Mouse (Mus musculus): Measurements from ENCODE around the gene March8. TPM values are rescaled to one million over a fixed set of nuclear protein-coding genes. Genes with fewer than 3 reads are reported as not detected.

Gene March8
- polyA plus RNA-seq (2014; fragmentation: Illumina TruSeq; extraction: RNeasy Lipid Tissue Mini Kit (QIAGEN cat#74804); ENCODE audit: low read depth, low replicate concordance) = 141 TPM

DNA sequence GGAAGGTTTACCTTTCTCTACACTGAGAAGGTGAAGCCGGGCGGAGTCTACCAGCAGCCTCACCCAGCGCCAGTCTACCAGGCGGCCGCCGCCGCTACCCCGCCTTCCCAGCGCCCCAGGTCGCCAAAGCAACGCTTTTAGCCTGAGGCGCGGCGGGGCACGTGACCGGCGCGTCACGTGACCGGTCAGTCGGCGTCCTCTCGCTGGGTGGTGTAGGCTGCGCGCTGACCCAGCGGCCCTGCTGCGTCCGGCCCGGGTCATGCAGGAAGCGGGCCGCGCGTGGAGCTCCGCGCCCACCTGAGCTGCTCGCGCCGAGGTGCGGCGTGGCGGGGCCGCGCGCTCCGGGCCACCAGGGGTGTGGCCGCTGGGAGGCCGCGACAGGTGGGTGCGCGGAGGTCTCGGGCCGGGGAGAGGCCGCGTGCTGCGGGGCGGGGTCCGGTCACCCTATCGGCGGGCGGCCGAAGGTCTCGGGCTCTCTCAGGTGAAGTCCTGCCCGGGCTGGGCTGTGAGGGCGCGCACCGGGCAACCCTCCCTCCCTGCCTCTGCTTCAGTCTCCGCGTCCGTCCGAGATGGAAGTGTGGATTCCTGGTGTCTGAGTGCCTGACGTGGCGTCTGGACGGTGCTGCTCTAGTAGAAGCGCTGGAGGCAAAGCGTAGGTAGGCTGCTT is at the start of gene March8:
Gene March8 (plus strand): TSS at position 190 of the 667 bp plus-strand sequence.

Other genes with a start within 250 kb of the March8 start
- 10.4 TPM for gene Tmcc1, start 144.5 kb upstream of the March8 start, polyA plus RNA-seq (2014; fragmentation: Illumina TruSeq; extraction: RNeasy Lipid Tissue Mini Kit (QIAGEN cat#74804); ENCODE audit: low read depth, low replicate concordance)
- gene Washc2, start 130.0 kb upstream of the March8 start, polyA plus RNA-seq (2014; fragmentation: Illumina TruSeq; extraction: RNeasy Lipid Tissue Mini Kit (QIAGEN cat#74804); ENCODE audit: low read depth, low replicate concordance) = 51.1 TPM
- 2.5 TPM for gene Zfand4, start 73.8 kb upstream of the March8 start, polyA plus RNA-seq (2014; fragmentation: Illumina TruSeq; extraction: RNeasy Lipid Tissue Mini Kit (QIAGEN cat#74804); ENCODE audit: low read depth, low replicate concordance)
- gene Alox5, start 123.2 kb downstream of the March8 start, polyA plus RNA-seq (2014; fragmentation: Illumina TruSeq; extraction: RNeasy Lipid Tissue Mini Kit (QIAGEN cat#74804); ENCODE audit: low read depth, low replicate concordance) = 0.52 TPM
- not detected for gene Olfr211, start 151.1 kb downstream of the March8 start, polyA plus RNA-seq (2014; fragmentation: Illumina TruSeq; extraction: RNeasy Lipid Tissue Mini Kit (QIAGEN cat#74804); ENCODE audit: low read depth, low replicate concordance)
- gene Olfr212, start 168.5 kb downstream of the March8 start, polyA plus RNA-seq (2014; fragmentation: Illumina TruSeq; extraction: RNeasy Lipid Tissue Mini Kit (QIAGEN cat#74804); ENCODE audit: low read depth, low replicate concordance) = not detected
- gene Olfr213, start 200.4 kb downstream of the March8 start, polyA plus RNA-seq (2014; fragmentation: Illumina TruSeq; extraction: RNeasy Lipid Tissue Mini Kit (QIAGEN cat#74804); ENCODE audit: low read depth, low replicate concordance) = not detected
- not detected for gene Gm5580, start 213.1 kb downstream of the March8 start, polyA plus RNA-seq (2014; fragmentation: Illumina TruSeq; extraction: RNeasy Lipid Tissue Mini Kit (QIAGEN cat#74804); ENCODE audit: low read depth, low replicate concordance)
- gene Olfr214, start 216.2 kb downstream of the March8 start, polyA plus RNA-seq (2014; fragmentation: Illumina TruSeq; extraction: RNeasy Lipid Tissue Mini Kit (QIAGEN cat#74804); ENCODE audit: low read depth, low replicate concordance) = not detected
- not detected for gene Olfr215, start 246.2 kb downstream of the March8 start, polyA plus RNA-seq (2014; fragmentation: Illumina TruSeq; extraction: RNeasy Lipid Tissue Mini Kit (QIAGEN cat#74804); ENCODE audit: low read depth, low replicate concordance)

All from adrenal gland, adult 10 weeks (tissue).